Mouse (Mus musculus) ES-E14 (cell line): Measurements from ENCODE around the gene Igfbp6. TPM values are rescaled to one million over a fixed set of nuclear protein-coding genes. Genes with fewer than 3 reads are reported as not detected.

ENCODE experiments used
- DNase-seq: peaks from one replicate; pipeline ENCODE4 v3.0.0-alpha.2; 2013; ENCODE audit warnings: low read depth, low spot score
- H3K27ac ChIP-seq: 2 replicates; pipeline ENCODE4 v1.5.1; 2012; ENCODE audit warnings: low read depth, mild to moderate bottlenecking, low read length, moderate library complexity, mixed read lengths; ENCODE audit not compliant: poor library complexity, insufficient read depth, severe bottlenecking
- H3K36me3 ChIP-seq: 2 replicates; pipeline ENCODE4 v1.6.1; 2012; ENCODE audit warnings: mild to moderate bottlenecking, low read length, moderate library complexity, mixed read lengths; ENCODE audit not compliant: control insufficient read depth, poor library complexity, insufficient read depth, severe bottlenecking
- H3K4me1 ChIP-seq, 2 experiments: fragments of 150-350 bp in 1 of 2; sonication (generic) in 1 of 2; 2 replicates each; pipeline ENCODE4 v1.6.1; 2012; ENCODE audit warnings: low read length in 2 of 2, mild to moderate bottlenecking in 1 of 2, mixed read lengths in 1 of 2; ENCODE audit not compliant: control insufficient read depth in 2 of 2, insufficient read depth in 2 of 2, poor library complexity in 1 of 2
- H3K4me3 ChIP-seq, 2 experiments: fragments of 150-350 bp in 1 of 2; sonication (generic) in 1 of 2; 2 replicates each; pipeline ENCODE4 v1.5.1; 2012; ENCODE audit warnings: low read length in 2 of 2, low read depth in 1 of 2, mild to moderate bottlenecking in 1 of 2, mixed read lengths in 1 of 2; ENCODE audit not compliant: insufficient read depth in 1 of 2, poor library complexity in 1 of 2, severe bottlenecking in 1 of 2
- H3K9ac ChIP-seq: 2 replicates; pipeline ENCODE4 v1.6.1; 2012; ENCODE audit warnings: low read depth, mild to moderate bottlenecking, low read length, mixed read lengths; ENCODE audit not compliant: poor library complexity, insufficient read depth, severe bottlenecking
- H3K9me3 ChIP-seq: fragments of 150-350 bp; sonication (generic); 2 replicates; pipeline ENCODE4 v1.6.1; 2012; ENCODE audit warnings: low read depth, mild to moderate bottlenecking, low read length; ENCODE audit not compliant: control insufficient read depth, insufficient read depth
- CHD2 ChIP-seq: IDR thresholded peaks from 2 replicates; pipeline ENCODE4 v1.6.1; 2014; ENCODE audit warnings: mild to moderate bottlenecking, low read depth, low read length, inconsistent platforms
- HCFC1 ChIP-seq: IDR thresholded peaks from 2 replicates; pipeline ENCODE4 v1.6.1; 2012; ENCODE audit warnings: low read length, inconsistent platforms, borderline replicate concordance; ENCODE audit not compliant: insufficient read depth
- MAFK ChIP-seq: IDR thresholded peaks from 2 replicates; pipeline ENCODE4 v1.6.1; 2014; ENCODE audit warnings: mild to moderate bottlenecking, low read depth, low read length, inconsistent platforms; ENCODE audit not compliant: insufficient read depth
- ZC3H11A ChIP-seq: IDR thresholded peaks from 2 replicates; pipeline ENCODE4 v1.6.1; 2012; ENCODE audit warnings: low read depth, mild to moderate bottlenecking, inconsistent platforms, low read length, borderline replicate concordance
- ZNF384 ChIP-seq: IDR thresholded peaks from 2 replicates; pipeline ENCODE4 v1.6.1; 2012; ENCODE audit warnings: low read depth, low read length, inconsistent platforms
- in situ Hi-C, 2 experiments: fragments of 600-800 bp; cut with MboI; formaldehyde crosslinking; loops; one replicate each; pipeline ENCODE4 v1.15.1; 2025; ENCODE audit warnings: low sequenced_read_pairs in 2 of 2, inconsistent platforms in 1 of 2; ENCODE audit not compliant: unreplicated experiment in 2 of 2
- total RNA-seq: library from RNA; depleted of rRNA; stranded (reverse); fragments of 300-350 nt; gene quantifications from 2 replicates; pipeline ENCODE4 v1.2.3, GENCODE M21; 2012

Igfbp6 gene
- total RNA-seq, 1 experiment, result 7.5 TPM

DNA sequence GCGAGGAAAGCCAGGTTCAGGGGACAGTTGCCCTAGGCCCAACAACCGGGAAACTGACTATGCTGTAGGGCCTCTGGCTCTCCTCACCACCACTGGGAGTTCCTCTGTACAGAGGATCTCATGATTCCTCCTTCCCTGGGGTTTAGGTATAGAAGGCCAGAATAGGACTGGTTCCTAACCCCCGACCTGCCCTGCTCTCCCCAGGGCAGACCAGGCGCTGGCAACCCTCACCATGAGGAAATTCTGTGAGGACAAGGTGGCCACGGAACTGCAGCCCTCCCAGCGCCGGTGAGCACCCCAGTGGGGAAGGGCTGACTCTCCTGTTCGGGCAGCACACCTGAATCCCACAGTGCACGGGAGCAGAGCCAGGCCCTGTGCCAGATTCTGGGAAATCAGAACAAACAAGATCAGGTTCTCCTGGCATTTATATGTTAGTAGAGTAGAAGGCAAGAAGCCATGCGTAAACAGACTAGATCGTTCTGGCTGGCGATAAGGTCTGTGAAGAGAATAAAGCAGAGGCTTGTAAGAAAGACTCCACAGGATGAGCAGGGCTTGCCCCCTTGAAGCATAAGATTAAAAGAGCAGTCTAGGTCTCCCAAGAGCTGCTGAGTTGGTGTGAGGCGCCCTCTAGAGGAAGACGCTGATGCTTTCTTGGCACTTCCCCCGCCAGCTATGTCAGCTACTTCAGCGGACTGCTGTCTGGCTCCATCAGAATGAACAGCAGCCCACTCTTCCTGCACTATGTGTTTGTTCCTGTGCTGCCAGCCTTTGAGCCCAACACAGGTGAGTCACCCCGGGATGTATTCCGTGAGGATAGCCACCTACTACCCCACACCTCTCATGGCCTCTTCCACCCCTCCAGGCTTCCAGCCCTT lies 35.3 kb upstream of the Igfbp6 start:
- no peaks in the 10 kb centered on the region for H3K9me3 ChIP-seq
- H3K27ac ChIP-seq, result no peak overlapping the region
- H3K9ac ChIP-seq, result no peak overlapping the region
- H3K36me3 ChIP-seq, result no peaks in the 10 kb centered on the region
- H3K4me3 ChIP-seq, result no peak overlapping the region
- peak; percentile 78 for DNase-seq
- no peak for TF ChIP-seq ZC3H11A
- 0 out of 2 replicates have a peak, but pooled peaks have one; percentile 27 for TF ChIP-seq MAFK
- TF ChIP-seq CHD2, result no peak
- TF ChIP-seq ZNF384, result no peak
- H3K4me1 ChIP-seq, result peaks cover 5 to 11% of the 10 kb centered on the region in 2 experiments; a peak in 3 of 4 replicates
- in situ Hi-C loops, result no loop called here

GRCm38 (mm10) chr15:102110271-102110670 lies 33.9 kb upstream of the Igfbp6 start:
- DNase-seq, result no peak
- Histone ChIP-seq H3K9ac (no peak overlapping the region), H3K4me1 (peaks cover 5 to 8% of the 10 kb centered on the region in 2 experiments; a peak in 2 of 4 replicates), H3K4me3 (no peak overlapping the region), H3K27ac (no peak overlapping the region), H3K36me3 (no peaks in the 10 kb centered on the region), H3K9me3 (no peaks in the 10 kb centered on the region)
- in situ Hi-C loops, result no loop called here
- TF ChIP-seq ZC3H11A, result no peak
- no peak for TF ChIP-seq HCFC1
- no peak for TF ChIP-seq CHD2
- TF ChIP-seq ZNF384, result no peak
- TF ChIP-seq MAFK, result no peak

GRCm38 (mm10) chr15:102110701-102111494 lies 33.3 kb upstream of the Igfbp6 start:
- no peaks in the 10 kb centered on the region for H3K9me3 ChIP-seq
- peak overlapping the region; percentile 25 to 37; a peak in 2 of 4 replicates for H3K4me3 ChIP-seq
- in situ Hi-C loops, result no loop called here
- peak overlapping the region; percentile 9; the same call in 1 of the 2 replicates for H3K9ac ChIP-seq
- H3K4me1 ChIP-seq, result peaks cover 5 to 8% of the 10 kb centered on the region in 2 experiments; a peak in 2 of 4 replicates
- H3K36me3 ChIP-seq, result peaks cover 4% of the 10 kb centered on the region; the same call in 1 of the 2 replicates
- no peak for DNase-seq
- peak; percentile 77 for TF ChIP-seq MAFK
- TF ChIP-seq HCFC1, result no peak
- no peak for TF ChIP-seq ZC3H11A
- TF ChIP-seq ZNF384, result no peak
- TF ChIP-seq CHD2, result no peak
- no peak overlapping the region for H3K27ac ChIP-seq

GRCm38 (mm10) chr15:102111495-102111829 lies 32.7 kb upstream of the Igfbp6 start:
- Histone ChIP-seq H3K4me3 (no peak overlapping the region), H3K27ac (no peak overlapping the region), H3K4me1 (peaks cover 5% of the 10 kb centered on the region in 2 experiments; a peak in 1 of 4 replicates), H3K9me3 (no peaks in the 10 kb centered on the region), H3K36me3 (peaks cover 6% of the 10 kb centered on the region; the same call in 1 of the 2 replicates), H3K9ac (no peak overlapping the region)
- in situ Hi-C loops, result no loop called here
- DNase-seq, result no peak
- TF ChIP-seq HCFC1 (no peak), ZC3H11A (no peak), MAFK (no peak), CHD2 (no peak), ZNF384 (no peak)
